Mouse (Mus musculus) mouse embryonic stem cell (cell line): ENCODE data around the gene Ntn4.

Source experiments
- in situ Hi-C, 2 experiments: fragments of 300-500 bp; cut with MboI; formaldehyde crosslinking; loops; 1 replicate in 1 of 2; 3 replicates in 1 of 2; pipeline ENCODE4 v1.14.3; 2019 to 2020; ENCODE audit warnings: low sequenced_read_pairs in 2 of 2, low pct_unique_long_range_greater_than_20kb in 1 of 2, mixed read lengths in 1 of 2; ENCODE audit not compliant: unreplicated experiment in 1 of 2

The Ntn4 gene

DNA sequence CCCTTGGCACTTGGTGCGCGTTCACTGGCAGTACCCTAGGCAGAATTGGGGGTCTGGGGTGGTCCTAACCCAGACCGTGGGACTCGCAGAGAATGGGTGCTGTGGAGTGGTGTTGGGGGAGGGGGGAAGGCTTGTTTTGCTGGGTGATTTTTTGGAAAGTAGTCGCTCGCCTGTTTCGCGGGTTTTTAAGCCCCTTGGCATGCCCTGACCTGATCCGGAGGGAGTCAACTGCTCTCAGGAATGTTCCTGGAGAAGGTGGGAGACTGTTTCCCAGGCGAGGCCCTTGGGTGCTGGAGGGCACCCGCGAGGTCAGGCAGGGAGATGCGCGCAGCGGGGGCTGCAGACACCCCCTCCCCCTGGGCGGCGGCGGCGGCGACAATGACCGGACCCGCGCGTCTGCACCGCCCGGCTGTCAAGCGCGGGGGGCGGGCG, at the start of gene Ntn4:
Gene Ntn4 (plus strand): TSS at position 161 of the 432 bp plus-strand sequence.
- in situ Hi-C loops, result no loop called here

- in situ Hi-C loops, result loop anchor here (25.0 kb wide), 2 partner anchors 305 to 530 kb away; no protein-coding TSS in a partner anchor
Measured at GRCm38 (mm10) chr10:93592456-93592855, 48.0 kb upstream of the Ntn4 start.

GRCm38 (mm10) chr10:93594022-93594482, 46.4 kb upstream of the Ntn4 start:
- in situ Hi-C loops, result loop anchor here (25.0 kb wide), 2 partner anchors 307 to 532 kb away; no protein-coding TSS in a partner anchor

DNA sequence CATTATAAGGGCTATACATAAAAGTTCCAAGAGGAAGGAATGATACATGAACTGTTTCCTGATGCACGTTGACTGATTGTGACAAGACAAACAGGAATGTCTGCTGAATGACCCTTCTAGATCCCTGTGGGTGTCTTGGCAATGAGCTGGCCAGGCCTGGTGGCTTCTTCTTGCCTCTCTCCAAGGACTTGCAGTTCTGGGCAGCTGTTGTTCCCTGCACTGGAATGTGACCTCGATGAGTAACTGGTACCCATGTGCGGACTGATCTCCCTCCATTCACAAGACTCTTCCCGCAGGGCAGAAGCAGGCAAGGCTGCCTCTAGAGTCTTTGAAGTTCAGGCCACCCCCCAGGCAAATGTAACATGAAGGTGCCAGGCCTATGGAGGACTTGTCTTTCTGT, 44.6 kb upstream of the Ntn4 start:
- in situ Hi-C loops, result loop anchor here (25.0 kb wide), 2 partner anchors 309 to 534 kb away; no protein-coding TSS in a partner anchor

DNA sequence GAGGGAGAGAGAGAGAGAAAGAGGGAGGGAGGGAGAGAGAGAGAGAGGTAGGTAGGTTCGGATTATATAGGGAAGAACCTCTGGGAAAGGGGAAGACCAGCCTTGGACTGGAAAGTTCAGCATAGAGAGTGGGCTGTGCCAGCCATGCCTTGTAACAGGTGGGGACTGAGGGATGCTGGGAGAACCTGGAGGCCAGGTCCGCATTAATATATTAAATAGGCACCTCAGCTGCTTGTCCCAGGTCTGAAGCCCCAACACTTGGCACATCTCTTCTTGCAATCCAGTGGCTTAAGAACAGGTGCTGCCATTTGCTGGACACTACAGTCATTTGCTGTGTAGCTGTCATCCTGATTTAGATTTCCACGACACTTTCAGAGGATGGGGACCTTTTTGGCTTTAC, 43.8 kb upstream of the Ntn4 start:
- in situ Hi-C loops, result loop anchor here (25.0 kb wide), 2 partner anchors 309 to 534 kb away; no protein-coding TSS in a partner anchor

- in situ Hi-C loops, result loop anchor here in 1 of 2 experiments (10.0 kb wide), 1 partner anchor 162 kb away; no protein-coding TSS in a partner anchor
Measured at GRCm38 (mm10) chr10:93602309-93602708, 38.2 kb upstream of the Ntn4 start.

DNA sequence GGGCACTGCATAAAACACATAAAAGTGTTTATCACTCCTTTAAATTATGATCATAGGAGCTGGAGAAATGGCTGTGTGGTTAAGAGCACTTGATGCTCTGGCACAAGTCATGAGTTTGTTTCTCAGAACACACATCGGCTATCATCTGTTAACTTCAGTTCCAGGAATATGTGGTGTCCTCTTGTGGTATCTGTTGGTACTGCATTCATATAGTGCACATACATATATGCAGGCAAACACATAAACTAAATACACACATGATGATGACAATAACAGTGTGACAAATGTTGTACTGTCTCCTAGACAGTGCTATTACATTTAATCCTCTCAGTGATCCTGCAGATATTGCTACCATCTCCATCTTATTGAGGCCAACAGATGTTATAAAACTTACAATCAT, 37.2 kb upstream of the Ntn4 start:
- in situ Hi-C loops, result loop anchor here in 1 of 2 experiments (10.0 kb wide), 1 partner anchor 162 kb away; no protein-coding TSS in a partner anchor

DNA sequence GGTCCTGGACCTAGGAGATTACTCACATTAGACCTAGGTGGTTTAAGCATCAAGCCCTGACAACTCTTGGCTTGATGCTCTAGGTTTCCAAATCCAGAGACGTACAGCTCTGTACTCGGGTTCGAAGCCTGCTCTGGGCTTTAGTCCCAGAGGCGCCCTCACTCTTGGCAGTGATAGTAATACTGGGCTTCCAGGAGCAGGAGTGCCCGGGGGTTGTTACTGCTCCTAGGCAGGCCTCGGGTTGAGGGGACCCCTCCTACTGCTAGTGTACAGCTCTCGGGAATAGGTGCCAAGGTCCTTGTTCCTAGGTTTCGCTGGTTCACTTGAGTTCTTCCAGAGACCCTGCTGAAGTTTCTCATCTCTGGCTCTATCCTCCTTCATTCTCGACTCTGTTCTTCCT, 34.2 kb upstream of the Ntn4 start:
- in situ Hi-C loops, result loop anchor here in 1 of 2 experiments (10.0 kb wide), 1 partner anchor 158 kb away; no protein-coding TSS in a partner anchor

DNA sequence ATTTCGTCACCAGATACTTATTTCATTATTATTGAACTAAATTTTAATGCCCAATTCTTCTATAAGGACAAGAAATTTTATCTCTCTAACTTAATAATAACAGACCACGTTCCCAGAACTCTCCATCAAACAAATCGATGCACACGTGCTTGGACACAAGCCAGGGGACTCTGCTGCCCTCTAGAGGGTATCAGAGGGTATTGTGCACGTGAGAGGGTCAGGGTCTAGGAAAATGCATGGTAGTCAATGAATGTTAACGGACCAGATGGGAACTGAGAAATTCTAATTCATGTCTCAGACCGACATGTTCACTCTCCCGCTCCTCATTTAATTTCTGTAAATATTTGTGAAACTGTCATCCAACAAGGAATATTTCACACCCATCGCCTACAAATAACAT, 32.4 kb upstream of the Ntn4 start:
- in situ Hi-C loops, result loop anchor here in 1 of 2 experiments (10.0 kb wide), 1 partner anchor 157 kb away; no protein-coding TSS in a partner anchor

GRCm38 (mm10) chr10:93609236-93609635, 31.2 kb upstream of the Ntn4 start:
- in situ Hi-C loops, result loop anchor here in 1 of 2 experiments (10.0 kb wide), 1 partner anchor 156 kb away; no protein-coding TSS in a partner anchor

DNA sequence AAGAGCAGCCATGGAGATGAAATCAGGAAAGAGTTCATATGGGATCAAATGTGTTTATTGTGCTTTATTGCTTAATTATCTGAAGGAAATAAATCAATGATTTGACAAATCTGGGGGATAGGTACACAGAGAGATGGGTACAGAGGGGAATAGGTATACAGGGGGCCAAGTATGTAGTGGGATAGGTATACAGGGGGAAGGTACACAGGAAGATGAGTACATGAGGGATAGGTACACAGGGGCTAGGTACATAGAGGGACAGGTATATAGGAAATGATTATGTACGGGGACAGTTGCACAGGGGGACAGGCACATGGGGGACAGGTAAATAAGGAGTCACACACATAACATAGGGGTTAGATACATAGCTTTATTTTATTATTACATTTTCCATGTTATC, 29.6 kb upstream of the Ntn4 start:
- in situ Hi-C loops, result no loop called here

- in situ Hi-C loops, result no loop called here
Measured at GRCm38 (mm10) chr10:93611419-93612007, 29.0 kb upstream of the Ntn4 start.

GRCm38 (mm10) chr10:93614850-93615249, 25.6 kb upstream of the Ntn4 start:
- in situ Hi-C loops, result no loop called here

GRCm38 (mm10) chr10:93620438-93621179, 19.9 kb upstream of the Ntn4 start:
- in situ Hi-C loops, result no loop called here

GRCm38 (mm10) chr10:93623725-93624124, 16.8 kb upstream of the Ntn4 start:
- in situ Hi-C loops, result no loop called here

- in situ Hi-C loops, result no loop called here
Measured at GRCm38 (mm10) chr10:93624151-93624550, 16.3 kb upstream of the Ntn4 start.

DNA sequence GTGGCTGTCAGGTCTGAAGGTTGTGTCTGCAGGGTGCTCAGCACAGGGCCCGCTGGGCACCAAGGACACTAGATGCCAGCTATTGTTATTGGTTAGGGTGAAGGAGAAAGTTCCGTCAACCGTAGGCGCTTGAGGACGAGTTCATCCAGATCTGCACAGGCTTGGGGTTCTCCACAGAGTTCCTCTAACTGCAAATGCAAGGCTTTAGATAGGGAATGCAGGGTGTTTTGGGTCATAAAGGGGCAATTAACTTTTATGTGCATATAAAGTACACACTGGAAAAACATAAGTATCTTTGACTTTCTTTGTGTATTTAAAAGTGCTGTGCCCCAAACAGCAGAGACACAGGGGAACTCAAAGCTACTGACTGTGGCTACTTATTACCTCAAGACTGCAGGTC, 10.2 kb upstream of the Ntn4 start:
- in situ Hi-C loops, result no loop called here

DNA sequence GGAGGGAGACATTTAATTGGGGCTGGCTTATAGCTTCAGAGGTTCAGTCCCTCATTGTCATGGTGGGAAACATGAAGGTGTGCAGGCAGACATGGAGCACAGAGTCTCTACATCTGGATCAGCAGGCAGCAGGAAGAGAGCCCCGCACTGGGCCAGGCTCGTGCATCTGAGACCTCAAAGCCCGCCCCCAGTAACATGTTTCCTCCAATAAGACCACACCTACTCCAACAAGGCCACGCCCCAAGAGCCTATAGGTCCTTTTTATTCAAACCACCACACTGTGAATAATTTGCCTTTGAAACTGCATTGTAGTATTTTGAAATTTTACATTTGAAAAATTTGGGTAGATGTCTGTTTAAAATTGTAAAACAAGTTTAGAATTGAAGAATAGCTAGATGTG, 8.4 kb upstream of the Ntn4 start:
- in situ Hi-C loops, result no loop called here

DNA sequence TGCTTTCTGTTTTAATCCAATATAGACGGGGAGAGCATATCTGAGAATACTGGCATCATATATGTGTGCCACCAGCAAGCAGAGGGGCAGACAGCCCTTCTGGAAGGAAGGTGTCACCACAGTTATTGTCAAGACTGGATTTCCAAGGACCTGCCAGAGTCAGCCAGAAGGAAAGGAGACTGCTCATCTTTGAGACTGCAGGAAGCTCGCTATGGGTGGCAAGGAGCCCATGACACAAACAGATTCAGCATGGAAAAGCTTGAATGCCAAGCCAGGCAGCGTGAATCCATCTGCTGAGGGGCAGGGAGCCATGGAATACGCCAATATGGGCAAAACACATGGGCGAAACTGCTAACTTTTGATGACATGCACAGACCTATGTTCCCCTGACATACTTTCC, 6.9 kb upstream of the Ntn4 start:
- in situ Hi-C loops, result no loop called here
